Mouse (Mus musculus): ENCODE measurements at regions not wholly inside any gene's neighbourhood (a gene's known extent, or its start where the extent isn't known, plus 50 kb on each side); places are given as distances from the start of the nearest gene placed in this dataset.

- Histone ChIP-seq H3K27ac (ENCODE audit: low read depth) (no peak overlapping the region), H3K4me2 (ENCODE audit: low read depth, low read length) (no peak overlapping the region), H3K4me3 (ENCODE audit: low read depth, low read length) (no peak overlapping the region), H3K9me3 (replicated peaks; ENCODE audit: control insufficient read depth, low read length) (no peaks in the 10 kb centered on the region; the same call in 1 of the 2 replicates), H3K36me3 (replicated peaks; ENCODE audit: control insufficient read depth, insufficient read depth, low read length) (no peaks in the 10 kb centered on the region), H3K9ac (replicated peaks; ENCODE audit: low read depth, low read length) (no peak overlapping the region), H3K4me1 (ENCODE audit: control insufficient read depth, insufficient read depth) (no peaks in the 10 kb centered on the region), H3K27me3 (ENCODE audit: control insufficient read depth, insufficient read depth, low read length) (no peaks in the 10 kb centered on the region)
- DNase-seq (ENCODE audit: low spot score) (no peak), ATAC-seq (ENCODE audit: insufficient read depth, low read depth) (no peak)
- WGBS, result 87% methylated on average over 18 of the region's 18 CpGs
- TF ChIP-seq CTCF (IDR thresholded peaks at IDR 0.05; ENCODE audit: low read depth), result no peak
- TF ChIP-seq EP300 (IDR thresholded peaks at IDR 0.05; ENCODE audit: low read depth), result no peak
Observed at GRCm38 (mm10) chr2:173457624-173458320, 64.6 kb upstream of the 1700021F07Rik start.

GRCm38 (mm10) chr2:173458861-173459260, 63.5 kb upstream of the 1700021F07Rik start:
- Histone ChIP-seq H3K4me1 (ENCODE audit: control insufficient read depth, insufficient read depth) (no peaks in the 10 kb centered on the region), H3K9me3 (replicated peaks; ENCODE audit: control insufficient read depth, low read length) (no peaks in the 10 kb centered on the region; the same call in 1 of the 2 replicates), H3K27ac (ENCODE audit: low read depth) (no peak overlapping the region), H3K9ac (replicated peaks; ENCODE audit: low read depth, low read length) (no peak overlapping the region), H3K36me3 (replicated peaks; ENCODE audit: control insufficient read depth, insufficient read depth, low read length) (no peaks in the 10 kb centered on the region), H3K4me2 (ENCODE audit: low read depth, low read length) (no peak overlapping the region), H3K4me3 (ENCODE audit: low read depth, low read length) (no peak overlapping the region), H3K27me3 (ENCODE audit: control insufficient read depth, insufficient read depth, low read length) (no peaks in the 10 kb centered on the region)
- no peak for DNase-seq (ENCODE audit: low spot score)
- no peak for ATAC-seq (ENCODE audit: insufficient read depth, low read depth)
- TF ChIP-seq CTCF (IDR thresholded peaks at IDR 0.05; ENCODE audit: low read depth) (no peak), EP300 (IDR thresholded peaks at IDR 0.05; ENCODE audit: low read depth) (no peak)
- 78% methylated on average over 12 of the region's 12 CpGs for WGBS

GRCm38 (mm10) chr2:173463313-173463712, 59.1 kb upstream of the 1700021F07Rik start:
- DNase-seq (ENCODE audit: low spot score) (no peak), ATAC-seq (ENCODE audit: insufficient read depth, low read depth) (no peak)
- no peak overlapping the region for H3K27ac ChIP-seq (ENCODE audit: low read depth)
- 91% methylated on average over 9 of the region's 9 CpGs for WGBS
- H3K9ac ChIP-seq (replicated peaks; ENCODE audit: low read depth, low read length), result no peak overlapping the region
- H3K4me2 ChIP-seq (ENCODE audit: low read depth, low read length), result no peak overlapping the region
- H3K27me3 ChIP-seq (ENCODE audit: control insufficient read depth, insufficient read depth, low read length), result no peaks in the 10 kb centered on the region
- H3K9me3 ChIP-seq (replicated peaks; ENCODE audit: control insufficient read depth, low read length), result no peaks in the 10 kb centered on the region
- TF ChIP-seq CTCF (IDR thresholded peaks at IDR 0.05; ENCODE audit: low read depth) (no peak), EP300 (IDR thresholded peaks at IDR 0.05; ENCODE audit: low read depth) (no peak)
- no peaks in the 10 kb centered on the region for H3K4me1 ChIP-seq (ENCODE audit: control insufficient read depth, insufficient read depth)
- no peak overlapping the region for H3K4me3 ChIP-seq (ENCODE audit: low read depth, low read length)
- H3K36me3 ChIP-seq (replicated peaks; ENCODE audit: control insufficient read depth, insufficient read depth, low read length), result no peaks in the 10 kb centered on the region

DNA sequence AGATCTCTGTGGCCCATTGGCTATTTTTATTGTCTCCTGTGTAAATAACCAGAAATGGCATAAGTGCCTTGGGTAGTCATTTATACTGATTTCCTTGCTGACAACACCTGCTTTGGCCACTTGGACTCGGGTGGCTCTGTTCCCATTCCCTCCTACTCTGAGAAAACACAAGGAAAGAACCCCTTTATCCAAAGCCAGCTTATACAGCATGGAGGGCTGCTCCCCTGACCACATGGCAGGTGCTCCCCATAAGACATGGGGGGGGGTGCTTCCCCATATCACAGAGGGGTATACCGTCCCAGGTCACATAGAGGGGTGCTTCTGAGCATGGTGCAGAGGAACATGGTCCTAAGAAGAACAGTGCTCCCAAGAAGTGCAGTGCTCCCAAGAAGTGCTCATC, 57.8 kb upstream of the 1700021F07Rik start:
- Histone ChIP-seq H3K27ac (ENCODE audit: low read depth) (no peak overlapping the region), H3K9ac (replicated peaks; ENCODE audit: low read depth, low read length) (no peak overlapping the region), H3K4me1 (ENCODE audit: control insufficient read depth, insufficient read depth) (no peaks in the 10 kb centered on the region), H3K9me3 (replicated peaks; ENCODE audit: control insufficient read depth, low read length) (no peaks in the 10 kb centered on the region), H3K4me3 (ENCODE audit: low read depth, low read length) (no peak overlapping the region), H3K36me3 (replicated peaks; ENCODE audit: control insufficient read depth, insufficient read depth, low read length) (no peaks in the 10 kb centered on the region), H3K27me3 (ENCODE audit: control insufficient read depth, insufficient read depth, low read length) (no peaks in the 10 kb centered on the region), H3K4me2 (ENCODE audit: low read depth, low read length) (no peak overlapping the region)
- TF ChIP-seq EP300 (IDR thresholded peaks at IDR 0.05; ENCODE audit: low read depth) (no peak), CTCF (IDR thresholded peaks at IDR 0.05; ENCODE audit: low read depth) (no peak)
- ATAC-seq (ENCODE audit: insufficient read depth, low read depth) (no peak), DNase-seq (ENCODE audit: low spot score) (no peak)
- 79% methylated on average over 2 of the region's 2 CpGs for WGBS

DNA sequence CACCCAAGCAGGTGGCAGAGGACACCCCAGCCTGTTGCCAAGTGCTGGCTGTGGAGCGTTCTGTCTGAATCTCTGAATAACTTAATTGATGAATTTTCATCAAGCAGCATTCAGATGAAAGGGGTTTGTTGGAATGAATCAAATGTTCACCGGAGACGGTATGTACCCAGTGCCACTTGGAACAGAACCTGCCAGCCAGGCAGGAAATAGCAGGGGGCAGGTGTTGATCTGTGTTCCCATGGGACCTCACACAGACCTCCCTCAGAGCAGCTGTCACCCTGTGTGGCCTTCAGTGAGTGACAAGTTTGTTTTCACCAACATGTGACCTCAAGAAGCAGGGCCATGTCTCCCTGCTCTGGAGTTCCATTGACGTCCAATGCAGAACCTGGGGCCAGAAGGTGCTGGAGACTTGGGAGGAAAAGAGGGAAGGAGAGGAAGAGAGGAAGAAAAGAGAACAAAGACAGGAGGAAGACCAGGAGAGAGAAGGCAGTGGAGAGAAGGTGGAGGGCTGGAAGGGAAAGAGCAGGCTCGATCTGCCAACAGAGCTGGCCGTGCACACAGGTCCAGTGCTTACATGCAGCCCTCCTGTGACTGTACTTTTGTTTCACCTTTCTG, 57.3 kb upstream of the 1700021F07Rik start:
- Histone ChIP-seq H3K4me3 (ENCODE audit: low read depth, low read length) (no peak overlapping the region), H3K4me1 (ENCODE audit: control insufficient read depth, insufficient read depth) (no peaks in the 10 kb centered on the region)

More for the DNA sequence above, 57.3 kb upstream of the 1700021F07Rik start:
- Histone ChIP-seq H3K9me3 (replicated peaks; ENCODE audit: control insufficient read depth, low read length) (no peaks in the 10 kb centered on the region), H3K4me2 (ENCODE audit: low read depth, low read length) (no peak overlapping the region), H3K9ac (replicated peaks; ENCODE audit: low read depth, low read length) (no peak overlapping the region), H3K36me3 (replicated peaks; ENCODE audit: control insufficient read depth, insufficient read depth, low read length) (no peaks in the 10 kb centered on the region), H3K27me3 (ENCODE audit: control insufficient read depth, insufficient read depth, low read length) (no peaks in the 10 kb centered on the region), H3K27ac (ENCODE audit: low read depth) (no peak overlapping the region)
- 71% methylated on average over 6 of the region's 6 CpGs for WGBS
- DNase-seq (ENCODE audit: low spot score) (no peak), ATAC-seq (ENCODE audit: insufficient read depth, low read depth) (no peak)
- TF ChIP-seq EP300 (IDR thresholded peaks at IDR 0.05; ENCODE audit: low read depth), result no peak
- no peak for TF ChIP-seq CTCF (IDR thresholded peaks at IDR 0.05; ENCODE audit: low read depth)
